Mouse (Mus musculus): ENCODE data around the gene Abca7. TPM values are rescaled to one million over a fixed set of nuclear protein-coding genes. Genes with fewer than 3 reads are reported as not detected.

Abca7 gene
- total and polyA plus RNA-seq, 3 experiments, result 12.1 to 35.9 (median 21.6) TPM

DNA sequence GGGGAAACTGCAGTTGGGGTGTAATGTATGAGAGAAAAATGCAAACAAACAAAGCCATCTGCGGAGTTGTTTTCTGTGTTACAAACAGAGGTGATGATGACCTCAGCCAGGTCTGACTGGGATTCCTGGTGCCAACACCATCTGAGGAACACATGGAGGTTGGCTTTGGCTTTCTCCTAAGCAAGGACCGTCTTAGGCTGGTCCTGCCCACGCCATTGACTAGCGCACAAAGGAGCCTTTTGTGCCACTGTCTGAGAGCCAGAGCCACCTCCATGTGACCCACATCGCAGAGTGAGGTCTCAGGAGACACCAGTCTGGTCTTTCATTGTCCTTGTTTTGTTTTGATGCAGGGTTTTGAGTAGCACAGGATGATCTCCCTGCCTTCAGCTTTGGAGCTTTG, 52.1 kb downstream of the Abca7 start:
- Histone ChIP-seq H3K36me3 (replicated peaks) (no peaks in the 10 kb centered on the region), H3K4me3 (ENCODE audit: low read depth, low read length) (no peak overlapping the region; the same call in 1 of the 2 replicates), H3K4me1 (ENCODE audit: insufficient read depth, low read depth, low read length) (peaks cover 77% of the 10 kb centered on the region), H3K9me3 (replicated peaks) (no peaks in the 10 kb centered on the region), H3K27me3 (ENCODE audit: insufficient read depth, low read length) (no peaks in the 10 kb centered on the region)
- ATAC-seq (ENCODE audit: extremely low read depth, insufficient number of reproducible peaks, low FRiP score, poor library complexity, severe bottlenecking) (no peak), DNase-seq (ENCODE audit: low spot score) (no peak)
- TF ChIP-seq GATA1 (IDR thresholded peaks at IDR 0.05; ENCODE audit: borderline replicate concordance, low read length), result no peak
- TF ChIP-seq POLR2AphosphoS5 (IDR thresholded peaks at IDR 0.05; ENCODE audit: insufficient replicate concordance, low read depth, low read length), result no peak
- no peak for TF ChIP-seq GATA2 (IDR thresholded peaks at IDR 0.05; ENCODE audit: borderline replicate concordance, low read depth, low read length)

GRCm38 (mm10) chr10:80048834-80049233, 52.5 kb downstream of the Abca7 start:
- H3K4me1 ChIP-seq (ENCODE audit: insufficient read depth, low read depth, low read length), result peaks cover 75% of the 10 kb centered on the region
- H3K4me3 ChIP-seq (ENCODE audit: low read depth, low read length), result no peak overlapping the region; the same call in 1 of the 2 replicates
- TF ChIP-seq CTCF (IDR thresholded peaks at IDR 0.05; ENCODE audit: low read depth, low read length), result no peak
- TF ChIP-seq TAL1 (conservative IDR thresholded peaks at IDR 0.05; ENCODE audit: low read depth, low read length), result no peak
- no peak for TF ChIP-seq GATA2 (IDR thresholded peaks at IDR 0.05; ENCODE audit: borderline replicate concordance, low read depth, low read length)
- TF ChIP-seq GATA1 (IDR thresholded peaks at IDR 0.05; ENCODE audit: borderline replicate concordance, low read length), result no peak
- no peak for TF ChIP-seq POLR2AphosphoS5 (IDR thresholded peaks at IDR 0.05; ENCODE audit: insufficient replicate concordance, low read depth, low read length)

GRCm38 (mm10) chr10:80050244-80050643, 54.0 kb downstream of the Abca7 start:
- DNase-seq (ENCODE audit: low spot score) (no peak), ATAC-seq (ENCODE audit: extremely low read depth, insufficient number of reproducible peaks, low FRiP score, poor library complexity, severe bottlenecking) (no peak)
- no peaks in the 10 kb centered on the region for H3K27me3 ChIP-seq (ENCODE audit: insufficient read depth, low read length)
- H3K4me1 ChIP-seq (ENCODE audit: insufficient read depth, low read depth, low read length), result peaks cover 82% of the 10 kb centered on the region
- peaks cover 8% of the 10 kb centered on the region for H3K36me3 ChIP-seq (replicated peaks)
- H3K4me3 ChIP-seq (ENCODE audit: low read depth, low read length), result no peak overlapping the region
- TF ChIP-seq GATA1 (IDR thresholded peaks at IDR 0.05; ENCODE audit: borderline replicate concordance, low read length) (no peak), POLR2AphosphoS5 (IDR thresholded peaks at IDR 0.05; ENCODE audit: insufficient replicate concordance, low read depth, low read length) (no peak), GATA2 (IDR thresholded peaks at IDR 0.05; ENCODE audit: borderline replicate concordance, low read depth, low read length) (no peak), CTCF (IDR thresholded peaks at IDR 0.05; ENCODE audit: low read depth, low read length) (no peak), TAL1 (conservative IDR thresholded peaks at IDR 0.05; ENCODE audit: low read depth, low read length) (no peak)
- H3K9me3 ChIP-seq (replicated peaks), result no peaks in the 10 kb centered on the region

More at GRCm38 (mm10) chr10:80048834-80049233, 52.5 kb downstream of the Abca7 start:
- DNase-seq (ENCODE audit: low spot score), result no peak
- ATAC-seq (ENCODE audit: extremely low read depth, insufficient number of reproducible peaks, low FRiP score, poor library complexity, severe bottlenecking), result no peak
- Histone ChIP-seq H3K9me3 (replicated peaks) (no peaks in the 10 kb centered on the region), H3K36me3 (replicated peaks) (no peaks in the 10 kb centered on the region), H3K27me3 (ENCODE audit: insufficient read depth, low read length) (no peaks in the 10 kb centered on the region)

DNA sequence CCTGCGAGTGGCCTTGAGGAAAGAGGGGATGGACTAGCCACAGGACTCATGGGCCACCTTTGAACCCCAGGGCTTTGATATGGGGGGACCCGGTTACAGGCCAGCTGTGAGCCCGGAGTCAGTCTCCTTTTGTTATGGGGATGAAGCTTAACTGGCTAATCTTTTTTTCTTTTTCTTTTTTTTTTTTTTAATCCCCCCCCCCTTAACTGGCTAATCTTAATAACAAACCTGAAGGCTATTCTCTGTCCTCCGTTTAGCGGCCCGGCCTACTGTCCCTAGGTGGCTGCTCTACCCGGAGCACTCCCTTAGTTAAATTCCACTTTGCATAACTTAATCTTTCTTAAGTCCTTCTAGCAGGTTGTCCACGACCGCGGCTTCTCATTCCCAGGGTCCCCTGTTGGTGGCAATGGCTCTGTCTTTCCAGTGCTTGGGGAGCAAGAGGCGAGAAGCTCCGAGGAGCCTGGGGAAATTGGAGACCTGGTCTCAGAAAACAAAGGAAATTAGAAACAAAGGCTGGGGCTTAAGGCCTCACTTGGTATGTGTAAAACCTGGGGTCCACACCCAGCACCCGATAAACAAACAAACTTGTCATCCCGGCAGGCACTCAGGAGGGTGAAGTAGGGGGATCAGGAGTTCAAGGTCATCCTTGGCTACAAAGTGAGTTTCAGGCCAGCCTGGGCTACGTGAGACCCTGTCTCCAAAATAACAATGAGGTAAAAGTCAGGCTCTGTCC, 54.8 kb downstream of the Abca7 start:
- Histone ChIP-seq H3K9me3 (replicated peaks) (no peaks in the 10 kb centered on the region), H3K36me3 (replicated peaks) (peaks cover 16% of the 10 kb centered on the region), H3K4me1 (ENCODE audit: insufficient read depth, low read depth, low read length) (peaks cover 83% of the 10 kb centered on the region), H3K4me3 (ENCODE audit: low read depth, low read length) (no peak overlapping the region; the same call in 1 of the 2 replicates), H3K27me3 (ENCODE audit: insufficient read depth, low read length) (no peaks in the 10 kb centered on the region)
- no peak for DNase-seq (ENCODE audit: low spot score)
- TF ChIP-seq GATA2 (IDR thresholded peaks at IDR 0.05; ENCODE audit: borderline replicate concordance, low read depth, low read length) (no peak), POLR2AphosphoS5 (IDR thresholded peaks at IDR 0.05; ENCODE audit: insufficient replicate concordance, low read depth, low read length) (no peak), GATA1 (IDR thresholded peaks at IDR 0.05; ENCODE audit: borderline replicate concordance, low read length) (no peak), TAL1 (conservative IDR thresholded peaks at IDR 0.05; ENCODE audit: low read depth, low read length) (no peak), CTCF (IDR thresholded peaks at IDR 0.05; ENCODE audit: low read depth, low read length) (no peak)
- no peak for ATAC-seq (ENCODE audit: extremely low read depth, insufficient number of reproducible peaks, low FRiP score, poor library complexity, severe bottlenecking)

GRCm38 (mm10) chr10:80051618-80052373, 55.5 kb downstream of the Abca7 start:
- Histone ChIP-seq H3K4me3 (ENCODE audit: low read depth, low read length) (peak overlapping the region; percentile 47; the same call in 1 of the 2 replicates), H3K9me3 (replicated peaks) (no peaks in the 10 kb centered on the region)
- ATAC-seq (ENCODE audit: extremely low read depth, insufficient number of reproducible peaks, low FRiP score, poor library complexity, severe bottlenecking), result no peak

DNA sequence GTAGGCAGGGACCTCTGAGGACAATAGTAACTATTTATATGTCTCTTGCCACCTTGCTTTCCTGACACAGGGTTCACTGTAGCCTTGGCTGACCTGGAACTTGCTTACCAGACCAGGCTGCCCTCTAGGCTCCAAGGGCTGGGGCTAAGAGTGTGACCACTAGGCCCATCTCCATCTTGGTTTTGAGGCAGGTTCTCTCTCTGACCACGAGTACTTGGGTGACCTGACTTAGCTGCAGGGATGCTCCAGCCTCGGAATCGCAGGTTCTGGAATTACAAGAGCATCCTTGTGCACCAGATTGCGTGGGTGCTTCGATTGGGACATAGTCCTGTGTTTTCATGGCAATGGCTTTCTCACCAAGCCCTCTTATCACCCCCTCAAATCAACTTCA, 56.1 kb downstream of the Abca7 start:
- Histone ChIP-seq H3K4me3 (ENCODE audit: low read depth, low read length) (peak overlapping the region; percentile 47; the same call in 1 of the 2 replicates), H3K27me3 (ENCODE audit: insufficient read depth, low read length) (no peaks in the 10 kb centered on the region), H3K36me3 (replicated peaks) (peaks cover 29% of the 10 kb centered on the region), H3K9me3 (replicated peaks) (no peaks in the 10 kb centered on the region), H3K4me1 (ENCODE audit: insufficient read depth, low read depth, low read length) (peaks cover 87% of the 10 kb centered on the region)
- no peak for ATAC-seq (ENCODE audit: extremely low read depth, insufficient number of reproducible peaks, low FRiP score, poor library complexity, severe bottlenecking)
- TF ChIP-seq CTCF (IDR thresholded peaks at IDR 0.05; ENCODE audit: low read depth, low read length) (no peak), POLR2AphosphoS5 (IDR thresholded peaks at IDR 0.05; ENCODE audit: insufficient replicate concordance, low read depth, low read length) (no peak), GATA2 (IDR thresholded peaks at IDR 0.05; ENCODE audit: borderline replicate concordance, low read depth, low read length) (no peak), GATA1 (IDR thresholded peaks at IDR 0.05; ENCODE audit: borderline replicate concordance, low read length) (no peak), TAL1 (conservative IDR thresholded peaks at IDR 0.05; ENCODE audit: low read depth, low read length) (no peak)
- no peak for DNase-seq (ENCODE audit: low spot score)

More at GRCm38 (mm10) chr10:80051618-80052373, 55.5 kb downstream of the Abca7 start:
- Histone ChIP-seq H3K36me3 (replicated peaks) (peaks cover 23% of the 10 kb centered on the region), H3K4me1 (ENCODE audit: insufficient read depth, low read depth, low read length) (peaks cover 87% of the 10 kb centered on the region), H3K27me3 (ENCODE audit: insufficient read depth, low read length) (no peaks in the 10 kb centered on the region)
- TF ChIP-seq POLR2AphosphoS5 (IDR thresholded peaks at IDR 0.05; ENCODE audit: insufficient replicate concordance, low read depth, low read length), result no peak
- TF ChIP-seq GATA2 (IDR thresholded peaks at IDR 0.05; ENCODE audit: borderline replicate concordance, low read depth, low read length), result no peak
- no peak for TF ChIP-seq CTCF (IDR thresholded peaks at IDR 0.05; ENCODE audit: low read depth, low read length)
- TF ChIP-seq GATA1 (IDR thresholded peaks at IDR 0.05; ENCODE audit: borderline replicate concordance, low read length), result no peak
- no peak for TF ChIP-seq TAL1 (conservative IDR thresholded peaks at IDR 0.05; ENCODE audit: low read depth, low read length)
- DNase-seq (ENCODE audit: low spot score), result no peak

Data from G1E (cell line).